Mouse (Mus musculus) cortical plate, adult 2 months (tissue): Measurements from ENCODE around the gene Ncoa3. TPM values are rescaled to one million over a fixed set of nuclear protein-coding genes. Genes with fewer than 3 reads are reported as not detected.

Experiments used
- H3K27ac ChIP-seq: fragments of 200-500 bp; 2 replicates; pipeline ENCODE4 v1.5.1; 2012; ENCODE audit warnings: low read length, control low read depth, inconsistent platforms; ENCODE audit not compliant: insufficient read depth
- H3K4me1 ChIP-seq: fragments of 200-500 bp; 2 replicates; pipeline ENCODE4 v1.6.1; 2011; ENCODE audit warnings: low read length; ENCODE audit not compliant: control insufficient read depth, insufficient read depth
- H3K4me3 ChIP-seq: fragments of 200-500 bp; 2 replicates; pipeline ENCODE4 v1.5.1; 2011; ENCODE audit warnings: mild to moderate bottlenecking, low read length, control low read depth; ENCODE audit not compliant: insufficient read depth
- CTCF ChIP-seq: fragments of 200-500 bp; IDR thresholded peaks from 2 replicates; pipeline ENCODE4 v1.5.1; 2011; ENCODE audit warnings: mild to moderate bottlenecking, control low read depth, low read length; ENCODE audit not compliant: insufficient read depth; ENCODE audit errors: extremely low read depth
- POLR2A ChIP-seq: fragments of 200-500 bp; IDR thresholded peaks from 2 replicates; pipeline ENCODE4 v1.6.1; 2011; ENCODE audit warnings: mild to moderate bottlenecking, low read length, control low read depth; ENCODE audit not compliant: insufficient read depth; ENCODE audit errors: extremely low read depth
- polyA plus RNA-seq: library from polyadenylated mRNA; depleted of rRNA; stranded (reverse); fragments of >200 nt; gene quantifications from 2 replicates; pipeline ENCODE4 v1.2.3, GENCODE M21; 2012

Gene Ncoa3
- polyA plus RNA-seq, 1 experiment: 32.8 TPM

DNA sequence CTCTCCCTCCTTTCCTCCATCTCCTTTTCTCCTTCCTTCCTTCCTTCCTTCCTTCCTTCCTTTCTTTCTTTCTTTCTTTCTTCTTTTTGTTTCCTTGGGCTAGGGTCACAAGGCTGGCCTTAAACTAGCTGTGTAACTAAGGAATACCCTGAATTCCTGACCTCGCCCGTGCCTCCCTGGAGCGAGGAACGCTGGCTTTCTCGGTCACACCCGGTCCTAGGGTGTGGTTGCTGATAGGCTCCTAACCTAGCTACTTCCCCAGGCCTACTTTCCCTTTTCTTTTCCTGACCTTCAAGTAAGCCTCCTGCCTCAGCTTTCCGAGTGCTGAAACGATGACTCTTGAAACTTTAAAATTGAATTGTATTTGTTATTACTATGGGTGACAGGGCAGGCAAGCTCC is 23.0 kb upstream of the Ncoa3 start:
- TF ChIP-seq CTCF (no peak), POLR2A (no peak)
- Histone ChIP-seq H3K27ac (no peak overlapping the region), H3K4me3 (no peak overlapping the region), H3K4me1 (no peaks in the 10 kb centered on the region)

DNA sequence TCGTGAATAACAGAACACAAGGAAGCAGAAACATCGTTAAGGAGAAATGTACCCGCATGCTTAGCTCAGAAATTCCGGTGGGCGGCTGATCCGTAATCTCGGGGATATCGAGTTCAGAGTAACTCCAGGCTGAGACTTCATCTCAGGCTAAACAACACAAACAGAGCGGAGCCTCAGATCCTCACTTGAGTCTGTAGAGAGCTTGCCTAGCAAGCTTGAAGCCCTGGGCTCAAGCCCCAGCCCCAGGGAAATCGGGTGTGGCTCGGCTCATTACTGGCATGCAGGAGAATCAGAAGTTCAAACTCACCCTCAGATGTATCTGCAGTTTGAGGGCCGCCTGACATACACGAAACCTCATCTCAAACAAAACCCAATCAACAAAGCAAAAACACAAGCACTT is 22.5 kb upstream of the Ncoa3 start:
- Histone ChIP-seq H3K27ac (no peak overlapping the region), H3K4me3 (no peak overlapping the region), H3K4me1 (no peaks in the 10 kb centered on the region)
- TF ChIP-seq POLR2A (no peak), CTCF (no peak)

DNA sequence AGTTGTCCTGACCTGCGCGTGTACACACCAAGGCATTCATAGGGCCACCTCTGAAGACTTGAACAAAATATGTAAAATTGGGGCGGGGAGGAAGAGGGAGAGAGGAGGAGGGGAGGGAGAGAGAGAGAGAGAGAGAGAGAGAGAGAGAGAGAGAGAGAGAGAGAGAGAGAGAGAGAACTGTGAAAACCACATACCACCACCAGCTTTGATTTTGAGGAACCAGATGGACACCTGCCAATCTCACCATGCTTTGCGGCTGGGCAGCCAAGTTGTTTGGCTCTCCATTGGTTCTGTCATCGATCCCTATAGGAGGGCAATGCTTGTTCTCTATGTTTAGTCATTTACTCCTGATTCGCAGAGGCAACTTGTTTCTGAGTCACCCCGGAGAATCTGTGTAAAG is 21.7 kb upstream of the Ncoa3 start:
- no peak overlapping the region for H3K27ac ChIP-seq
- no peaks in the 10 kb centered on the region for H3K4me1 ChIP-seq
- TF ChIP-seq POLR2A: no peak
- TF ChIP-seq CTCF: no peak
- no peak overlapping the region for H3K4me3 ChIP-seq

DNA sequence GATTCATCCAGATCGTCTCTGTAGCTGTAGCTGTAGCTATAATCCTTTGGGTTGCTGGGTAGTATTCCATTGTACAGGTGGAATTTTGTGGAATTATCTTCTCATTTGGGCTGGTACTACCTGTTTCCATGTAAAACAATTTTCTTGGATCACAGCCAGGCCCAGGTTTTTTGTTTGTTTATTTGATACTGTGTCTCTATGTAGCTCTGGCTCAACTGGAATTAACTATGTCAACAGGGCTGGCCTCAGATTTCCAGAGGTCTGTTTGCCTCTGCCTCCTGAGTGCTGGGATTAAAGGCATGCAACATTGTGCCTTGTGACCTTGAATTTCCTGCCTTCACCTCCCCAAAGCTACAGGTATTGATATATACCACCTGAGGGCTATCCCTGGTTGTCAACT is 18.1 kb upstream of the Ncoa3 start:
- H3K27ac ChIP-seq: no peak overlapping the region
- no peaks in the 10 kb centered on the region for H3K4me1 ChIP-seq
- no peak overlapping the region for H3K4me3 ChIP-seq
- TF ChIP-seq POLR2A: no peak

DNA sequence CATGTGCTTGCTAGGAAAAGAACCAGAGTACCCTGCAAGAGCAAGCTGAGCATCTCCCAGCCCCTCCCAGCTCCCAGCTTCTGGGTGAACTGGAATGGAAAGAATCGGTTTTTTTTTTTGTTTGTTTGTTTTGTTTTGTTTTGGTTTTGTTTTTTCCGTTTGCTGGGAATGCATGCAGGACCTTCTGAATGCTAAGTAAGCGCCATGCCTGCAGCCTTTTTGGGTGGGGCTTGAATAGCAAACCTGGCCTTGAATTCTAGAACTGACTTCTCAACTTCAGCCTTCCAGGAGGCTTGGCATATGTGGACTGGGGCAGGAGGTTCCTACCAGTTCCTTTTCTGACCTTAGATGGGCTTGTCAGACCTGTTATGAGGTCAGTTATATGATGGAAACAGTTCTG is 16.2 kb upstream of the Ncoa3 start:
- Histone ChIP-seq H3K27ac (no peak overlapping the region), H3K4me1 (no peaks in the 10 kb centered on the region), H3K4me3 (no peak overlapping the region)
- TF ChIP-seq CTCF: no peak
- TF ChIP-seq POLR2A: no peak

DNA sequence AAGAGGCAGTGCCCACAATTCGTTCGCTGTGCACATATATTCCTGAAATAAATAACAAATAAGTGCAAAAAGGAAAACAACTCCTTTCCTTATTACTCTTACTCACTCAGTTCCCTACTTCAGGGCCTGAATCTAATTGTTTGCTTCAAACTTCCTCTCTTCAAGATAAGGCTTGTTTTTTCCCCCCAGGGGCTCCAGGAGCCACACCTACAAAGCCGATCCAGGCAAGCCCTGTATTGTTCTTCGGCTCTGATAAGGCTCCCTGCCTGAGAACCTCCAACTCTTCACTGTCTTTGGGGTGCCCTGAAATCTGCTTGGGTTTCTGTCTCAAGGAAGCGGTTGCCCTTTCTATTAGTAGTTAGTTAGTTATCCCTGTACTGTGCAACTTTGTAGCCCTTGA is 15.6 kb upstream of the Ncoa3 start:
- no peak for TF ChIP-seq CTCF
- no peak for TF ChIP-seq POLR2A
- Histone ChIP-seq H3K4me3 (no peak overlapping the region), H3K4me1 (no peaks in the 10 kb centered on the region), H3K27ac (no peak overlapping the region)

DNA sequence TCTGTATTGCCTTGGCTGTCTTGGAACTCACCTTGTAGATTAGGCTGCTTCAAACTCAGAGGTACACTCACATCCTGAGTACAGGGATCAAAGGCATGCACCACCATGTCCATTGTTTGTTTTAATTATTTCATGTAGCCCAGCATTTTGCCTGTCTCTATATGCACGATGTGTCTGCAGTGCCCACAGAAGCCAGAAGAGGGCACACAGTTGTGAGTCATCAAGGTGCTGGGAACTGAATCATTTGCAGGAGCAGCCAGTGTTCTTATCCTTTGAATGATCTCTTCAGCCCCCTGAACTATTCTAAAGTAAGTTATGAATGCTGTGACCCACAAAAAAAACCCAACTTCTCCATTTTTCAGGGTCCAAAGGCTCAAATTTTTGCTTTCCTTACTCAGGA is 14.3 kb upstream of the Ncoa3 start:
- TF ChIP-seq POLR2A: no peak
- TF ChIP-seq CTCF: no peak
- Histone ChIP-seq H3K4me1 (no peaks in the 10 kb centered on the region), H3K4me3 (no peak overlapping the region), H3K27ac (no peak overlapping the region)

DNA sequence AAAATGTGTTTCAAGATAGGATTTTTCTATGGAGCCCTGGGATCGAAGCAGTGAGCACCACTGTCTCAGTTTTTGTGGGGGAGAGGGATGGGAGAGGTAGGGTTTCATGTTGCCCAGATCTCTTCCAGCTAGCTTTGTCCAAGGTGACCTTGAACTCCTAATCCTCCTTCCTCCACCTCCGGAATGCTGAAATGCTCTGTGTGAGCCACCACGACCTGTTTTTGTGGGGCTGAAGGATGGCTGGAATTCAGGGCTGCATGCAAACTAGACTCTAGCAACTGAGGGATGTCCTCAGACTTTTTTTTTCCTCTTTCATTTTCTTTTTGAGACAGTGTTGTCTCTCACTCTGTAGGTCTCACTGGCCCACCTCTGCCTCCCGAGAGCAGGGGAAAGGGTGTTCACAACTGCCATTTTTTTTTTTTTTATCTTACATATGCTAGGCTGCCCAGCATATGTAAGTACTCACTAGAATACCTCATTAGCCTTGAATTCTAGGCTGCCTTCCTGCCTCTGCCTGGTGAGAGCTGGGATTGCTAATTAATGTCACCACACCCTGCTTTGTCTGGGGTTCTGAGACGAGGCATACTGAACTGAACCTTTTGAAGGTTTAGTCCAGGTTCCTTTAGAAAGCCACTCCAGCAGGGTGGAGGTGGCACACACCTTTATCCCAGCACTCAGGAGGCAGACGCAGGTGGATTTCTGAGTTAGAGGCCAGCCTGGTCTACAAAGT is 11.0 kb upstream of the Ncoa3 start:
- Histone ChIP-seq H3K4me1 (no peaks in the 10 kb centered on the region), H3K27ac (no peak overlapping the region), H3K4me3 (no peak overlapping the region)
- TF ChIP-seq POLR2A (no peak), CTCF (no peak)

DNA sequence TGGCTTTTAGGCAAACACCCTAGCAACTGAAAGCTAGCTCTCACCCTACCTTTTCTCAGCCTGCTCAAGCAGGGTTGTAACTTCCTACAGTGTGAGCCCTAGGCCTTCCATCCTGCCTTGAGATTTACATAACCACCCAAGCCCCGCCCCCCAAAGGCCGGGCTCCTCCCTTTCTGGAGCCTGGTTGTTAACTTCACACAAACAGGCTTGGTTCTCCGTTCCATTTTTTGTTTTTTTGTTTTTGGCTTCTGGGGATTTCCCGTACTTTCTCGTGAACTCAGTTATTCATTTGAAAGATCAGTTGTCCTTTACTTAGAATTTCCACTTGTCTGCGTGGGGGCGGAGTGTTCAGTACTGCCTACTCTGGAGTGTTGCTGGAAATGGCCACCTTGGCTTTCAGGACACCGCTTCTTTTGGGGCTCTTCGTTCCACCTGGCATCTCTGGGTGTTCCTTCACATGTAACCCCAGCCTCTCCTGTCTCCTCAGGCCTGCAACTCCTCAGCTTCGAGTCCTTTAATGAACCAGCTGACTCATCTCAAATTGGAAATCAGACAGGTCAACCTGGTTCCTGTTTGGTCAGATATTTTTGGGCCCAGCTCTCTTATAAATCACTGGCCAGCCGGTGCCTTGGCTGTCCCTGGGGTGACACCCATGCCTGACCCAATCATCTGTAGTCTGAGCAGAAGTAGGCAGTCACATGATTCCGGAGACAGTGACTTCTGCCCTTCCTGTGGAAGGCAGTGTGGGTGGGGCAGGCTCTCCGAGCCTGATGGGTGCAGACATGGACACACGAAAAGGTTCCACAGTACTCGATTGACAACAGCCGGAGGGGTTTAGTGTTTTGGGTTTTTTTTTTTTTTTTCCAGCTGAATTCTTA is 9.7 kb upstream of the Ncoa3 start:
- Histone ChIP-seq H3K27ac (peak overlapping the region; percentile 75; the same call in 1 of the 2 replicates), H3K4me1 (no peaks in the 10 kb centered on the region), H3K4me3 (no peak overlapping the region)
- TF ChIP-seq CTCF: no peak
- no peak for TF ChIP-seq POLR2A

DNA sequence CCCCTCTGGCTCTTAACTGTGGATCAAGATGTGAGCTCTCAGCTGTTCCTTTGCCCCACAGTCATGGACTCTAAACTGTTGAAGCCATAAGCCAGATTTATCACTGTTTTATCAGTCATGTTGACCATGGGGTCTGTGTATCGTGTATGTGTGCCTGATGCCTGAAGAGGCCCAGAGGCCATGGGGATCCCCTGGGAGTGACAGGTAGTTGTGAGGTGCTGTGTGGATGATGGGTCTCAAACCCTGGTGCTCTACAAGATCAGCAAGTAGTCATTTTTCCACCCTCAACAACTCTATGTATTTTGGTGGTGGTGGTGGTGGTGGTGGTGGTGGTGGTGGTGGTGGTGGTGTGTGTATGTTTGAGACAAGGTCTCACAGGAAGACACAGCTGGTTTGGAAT is 8.1 kb upstream of the Ncoa3 start:
- Histone ChIP-seq H3K27ac (no peak overlapping the region), H3K4me3 (no peak overlapping the region), H3K4me1 (no peaks in the 10 kb centered on the region)
- TF ChIP-seq POLR2A (no peak), CTCF (no peak)
